Comparison of ENCODE assay signal across 18 mouse cellular contexts in the genomic region with DNA sequence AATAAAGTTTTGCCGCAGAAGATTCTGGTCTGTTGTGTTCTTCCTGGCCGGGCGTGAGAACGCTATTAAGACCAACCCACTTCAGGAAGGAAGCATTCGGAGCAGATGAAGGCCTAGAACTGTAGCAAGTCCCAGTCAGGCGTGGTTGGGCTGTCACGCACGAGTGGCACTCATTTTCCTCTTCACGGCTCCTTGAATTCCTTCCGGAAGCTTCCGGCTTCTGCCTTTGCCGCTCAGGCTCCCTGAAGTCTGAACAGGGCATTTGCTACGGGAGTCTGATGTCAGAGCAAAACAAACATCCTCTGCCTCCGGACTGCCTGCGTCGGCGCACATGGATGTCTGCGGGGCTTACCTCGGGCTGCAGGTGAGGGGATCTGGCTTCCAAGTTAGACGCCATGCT.
DNase-seq lines count a peak whose midpoint lies in the region; TF ChIP-seq lines count a peak whose summit lies in the region.
"Had no signal": no experiment of that assay in that cellular context is flagged by ENCODE, and none has a peak within 500 bp of the region (broad histone marks: within the 10 kb centered on the region; RNA-seq: fewer than 3 reads in every experiment).

No protein-coding gene starts in this region.

- H3K4me3 ChIP-seq in kidney, adult 2 months (ENCODE audit: insufficient read depth, low read depth, low read length) = no peak overlapping the region
- 0 out of 2 replicates have a peak overlapping the region, but pooled peaks have one; percentile 29 for H3K4me3 ChIP-seq in E14TG2a.4 (replicated peaks; ENCODE audit: low read length)
- H3K4me3 ChIP-seq: embryonic facial prominence, embryonic 12.5 days; forebrain, embryonic 15.5 days; heart, adult 2 months; heart, embryonic 15.5 days; hindbrain, embryonic 10.5 days; hindbrain, embryonic 15.5 days had no signal

- H3K27ac ChIP-seq in kidney, adult 2 months (ENCODE audit: insufficient read depth, low read depth, low read length) = no peak overlapping the region
- H3K27ac ChIP-seq: embryonic facial prominence, embryonic 12.5 days; forebrain, embryonic 15.5 days; heart, adult 2 months; heart, embryonic 15.5 days; hindbrain, embryonic 10.5 days; hindbrain, embryonic 15.5 days had no signal

- peak; percentile 23 for DNase-seq in kidney, adult 2 months
- DNase-seq in kidney, postnatal 14 days = no peak
- peak; percentile 31 for DNase-seq in lung, postnatal 10 days
- peak; percentile 29 to 63 for DNase-seq in lung, postnatal 4 days
- DNase-seq in ovary, adult 18-20 months (ENCODE audit: low spot score) = no peak
- DNase-seq: adrenal gland, adult 2 months; adrenal gland, postnatal 25 days; cerebellum, adult 2 months; cerebellum, postnatal 10 days; gastrocnemius, postnatal 10 days; heart, adult 2 months had no signal

- H3K27me3 ChIP-seq in kidney, adult 2 months (replicated peaks; ENCODE audit: control insufficient read depth, insufficient read depth, low read length) = no peaks in the 10 kb centered on the region
- no peaks in the 10 kb centered on the region for H3K27me3 ChIP-seq in E14TG2a.4 (ENCODE audit: insufficient read depth, low read length)
- H3K27me3 ChIP-seq: CH12.LX; embryonic facial prominence, embryonic 12.5 days; forebrain, embryonic 15.5 days; heart, embryonic 15.5 days; hindbrain, embryonic 15.5 days had no signal

- H3K4me1 ChIP-seq in kidney, adult 2 months (ENCODE audit: control insufficient read depth, insufficient read depth, low read length) = no peaks in the 10 kb centered on the region
- no peaks in the 10 kb centered on the region for H3K4me1 ChIP-seq in E14TG2a.4 (replicated peaks; ENCODE audit: low read depth, low read length)
- H3K4me1 ChIP-seq: embryonic facial prominence, embryonic 12.5 days; forebrain, embryonic 15.5 days; heart, embryonic 15.5 days; hindbrain, embryonic 10.5 days; hindbrain, embryonic 15.5 days had no signal

- TF ChIP-seq CTCF in kidney, adult 2 months (conservative IDR thresholded peaks at IDR 0.05; ENCODE audit: insufficient read depth, insufficient read length, low read depth, low read length) = no peak
- TF ChIP-seq CTCF in E14TG2a.4 (conservative IDR thresholded peaks at IDR 0.05; ENCODE audit: low read length) = no peak

- peaks cover 22% of the 10 kb centered on the region for H3K9me3 ChIP-seq in E14TG2a.4 (ENCODE audit: low read length)
- H3K9me3 ChIP-seq: embryonic facial prominence, embryonic 12.5 days; hindbrain, embryonic 15.5 days had no signal

- no peaks in the 10 kb centered on the region for H3K36me3 ChIP-seq in kidney, adult 2 months (ENCODE audit: control insufficient read depth, insufficient read depth, low read length)
- no peaks in the 10 kb centered on the region for H3K36me3 ChIP-seq in E14TG2a.4 (ENCODE audit: insufficient read depth, low read length)
- H3K36me3 ChIP-seq: embryonic facial prominence, embryonic 12.5 days; forebrain, embryonic 15.5 days; heart, embryonic 15.5 days; hindbrain, embryonic 10.5 days; hindbrain, embryonic 15.5 days had no signal

- TF ChIP-seq POLR2A in kidney, adult 2 months (IDR thresholded peaks at IDR 0.05; ENCODE audit: low read depth, low read length) = no peak

- WGBS in kidney, adult 2 months = 85% methylated on average over 20 of the region's 20 CpGs

Comparison
In these comparisons a context has a peak if more than half of its experiments do, and no peak if none do; other contexts are left out.
1. DNase-seq: peak in kidney, adult 2 months (single experiment), lung, postnatal 10 days (single experiment) and lung, postnatal 4 days (2 of 2); none in kidney, postnatal 14 days (single experiment) and ovary, adult 18-20 months (single experiment).